Mouse (Mus musculus) testis, adult 2 months (tissue): ENCODE measurements around the gene Pex1.

Experiments used
- CTCF ChIP-seq: fragments of 200-500 bp; IDR thresholded peaks from 2 replicates; pipeline ENCODE4 v1.5.1; 2012; ENCODE audit warnings: low read depth, mild to moderate bottlenecking, inconsistent platforms, low read length, moderate library complexity; ENCODE audit not compliant: control insufficient read depth, insufficient read depth, insufficient replicate concordance
- POLR2A ChIP-seq: fragments of 200-500 bp; IDR thresholded peaks from 2 replicates; pipeline ENCODE4 v1.6.1; 2012; ENCODE audit warnings: low read depth, mild to moderate bottlenecking, inconsistent platforms, low read length, moderate library complexity; ENCODE audit not compliant: control insufficient read depth

GRCm38 (mm10) chr5:3653801-3654200 lies 57.9 kb downstream of the Pex1 start:
- TF ChIP-seq CTCF (no peak), POLR2A (no peak)
